In the genomic region with DNA sequence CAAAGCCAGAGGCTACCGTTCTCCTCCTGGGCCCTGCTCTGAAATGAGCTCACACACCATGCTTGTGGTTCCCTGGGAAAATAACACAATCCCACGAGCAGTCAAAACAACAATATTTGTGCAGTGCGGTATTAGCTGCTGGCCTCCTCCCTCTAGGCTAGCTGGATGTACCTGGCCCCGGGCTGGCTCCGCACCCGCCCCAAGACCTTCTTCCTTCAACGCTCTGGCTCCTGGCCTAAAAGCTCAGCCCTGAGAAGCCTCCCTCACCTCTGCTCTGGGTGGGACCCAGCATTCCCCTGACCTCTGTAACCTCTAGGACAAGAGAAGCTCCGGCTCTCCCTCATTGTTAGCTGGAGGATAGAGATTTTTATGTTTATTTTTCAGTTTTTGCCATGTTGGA, we compare ENCODE assay signal across 27 mouse cellular contexts. TPM values are rescaled to one million over a fixed set of nuclear protein-coding genes. Genes with fewer than 3 reads are reported as not detected.
A peak's percentile ranks its signal among the peaks of the same experiment; 100 is the strongest.
DNase-seq lines count a peak whose midpoint lies in the region; ATAC-seq lines count a peak whose summit lies in the region.
"Had no signal": no experiment of that assay in that cellular context is flagged by ENCODE, and none has a peak within 500 bp of the region (broad histone marks: within the 10 kb centered on the region; RNA-seq: fewer than 3 reads in every experiment).

No protein-coding gene starts in this region.

- no peak overlapping the region for H3K4me3 ChIP-seq in hindbrain, embryonic 10.5 days
- no peak overlapping the region for H3K4me3 ChIP-seq in hindbrain, embryonic 11.5 days (ENCODE audit: low read depth, low read length)
- no peak overlapping the region for H3K4me3 ChIP-seq in kidney, embryonic 14.5 days (ENCODE audit: low read length)
- H3K4me3 ChIP-seq in embryonic facial prominence, embryonic 10.5 days: no peak overlapping the region
- H3K4me3 ChIP-seq: forebrain, embryonic 13.5 days; heart, embryonic 10.5 days had no signal

- 69% methylated on average over 8 of the region's 8 CpGs for WGBS in hindbrain, embryonic 10.5 days
- WGBS in hindbrain, embryonic 11.5 days: 74% methylated on average over 8 of the region's 8 CpGs
- WGBS in kidney, embryonic 14.5 days: 65% methylated on average over 8 of the region's 8 CpGs
- WGBS in embryonic facial prominence, embryonic 10.5 days: 77% methylated on average over 8 of the region's 8 CpGs

- DNase-seq in hindbrain, embryonic 10.5 days (ENCODE audit: low spot score): no peak
- DNase-seq in hindbrain, embryonic 11.5 days (ENCODE audit: low spot score): no peak
- DNase-seq in kidney, adult 9 months: no peak
- DNase-seq in ovary, postnatal 36 days (ENCODE audit: low spot score): peak; percentile 40
- DNase-seq in ovary, postnatal 14 days (ENCODE audit: low spot score): no peak
- no peak for DNase-seq in embryonic facial prominence, embryonic 10.5 days (ENCODE audit: low spot score)
- DNase-seq: adrenal gland, postnatal 14 days; cerebellum, adult 18-20 months; cerebellum, adult 9-11 months; cerebellum, postnatal 36 days; forebrain, postnatal 0 days; gastrocnemius, postnatal 36 days; heart, postnatal 10 days had no signal

- no peaks in the 10 kb centered on the region for H3K27me3 ChIP-seq in hindbrain, embryonic 10.5 days (ENCODE audit: insufficient read depth, poor library complexity, severe bottlenecking)
- no peaks in the 10 kb centered on the region for H3K27me3 ChIP-seq in hindbrain, embryonic 11.5 days (ENCODE audit: control insufficient read depth, insufficient read depth, low read length)
- H3K27me3 ChIP-seq in kidney, embryonic 14.5 days (ENCODE audit: control insufficient read depth, insufficient read depth, low read length): no peaks in the 10 kb centered on the region
- no peaks in the 10 kb centered on the region for H3K27me3 ChIP-seq in embryonic facial prominence, embryonic 10.5 days (replicated peaks; ENCODE audit: low read depth, poor library complexity, severe bottlenecking)
- H3K27me3 ChIP-seq: forebrain, embryonic 13.5 days had no signal

- no peak overlapping the region for H3K4me2 ChIP-seq in hindbrain, embryonic 11.5 days (replicated peaks; ENCODE audit: low read depth, low read length)
- no peak overlapping the region for H3K4me2 ChIP-seq in kidney, embryonic 14.5 days (replicated peaks; ENCODE audit: low read depth, low read length)
- H3K4me2 ChIP-seq: forebrain, embryonic 13.5 days had no signal

- 0 out of 2 replicates have a peak, but pooled peaks cover 2% of the 10 kb centered on the region for H3K9me3 ChIP-seq in hindbrain, embryonic 10.5 days
- no peaks in the 10 kb centered on the region for H3K9me3 ChIP-seq in hindbrain, embryonic 11.5 days (ENCODE audit: control insufficient read depth, low read length)
- H3K9me3 ChIP-seq in kidney, embryonic 14.5 days (ENCODE audit: control insufficient read depth, low read length): 0 out of 2 replicates have a peak, but pooled peaks cover 2% of the 10 kb centered on the region
- H3K9me3 ChIP-seq in embryonic facial prominence, embryonic 10.5 days: no peaks in the 10 kb centered on the region
- H3K9me3 ChIP-seq: forebrain, embryonic 13.5 days; heart, embryonic 10.5 days had no signal

- H3K36me3 ChIP-seq in hindbrain, embryonic 10.5 days: no peaks in the 10 kb centered on the region
- no peaks in the 10 kb centered on the region for H3K36me3 ChIP-seq in hindbrain, embryonic 11.5 days (ENCODE audit: control insufficient read depth, insufficient read depth, low read length)
- no peaks in the 10 kb centered on the region for H3K36me3 ChIP-seq in kidney, embryonic 14.5 days (ENCODE audit: control insufficient read depth, insufficient read depth, low read length)
- no peaks in the 10 kb centered on the region for H3K36me3 ChIP-seq in embryonic facial prominence, embryonic 10.5 days (replicated peaks)
- H3K36me3 ChIP-seq: heart, embryonic 10.5 days had no signal

- H3K27ac ChIP-seq in hindbrain, embryonic 10.5 days: peak overlapping the region; percentile 57
- H3K27ac ChIP-seq in hindbrain, embryonic 11.5 days (ENCODE audit: low read depth, low read length): no peak overlapping the region
- no peak overlapping the region for H3K27ac ChIP-seq in kidney, embryonic 14.5 days (ENCODE audit: low read depth, low read length)
- H3K27ac ChIP-seq in embryonic facial prominence, embryonic 10.5 days (replicated peaks): 0 out of 2 replicates have a peak overlapping the region, but pooled peaks have one; percentile 4
- H3K27ac ChIP-seq: forebrain, embryonic 13.5 days; heart, embryonic 10.5 days; hindbrain, postnatal 0 days had no signal

- no peak for ATAC-seq in hindbrain, embryonic 11.5 days (ENCODE audit: low FRiP score)
- ATAC-seq in kidney, embryonic 14.5 days (ENCODE audit: low FRiP score, low TSS enrichment): peak; percentile 47; the same call in 1 of the 2 replicates
- no peak for ATAC-seq in megakaryocyte-erythroid progenitor cell, adult 5-6 weeks (replicated peaks; ENCODE audit: low FRiP score, low TSS enrichment, poor library complexity, severe bottlenecking)
- ATAC-seq: activated CD4-positive, CD25-positive, alpha-beta regulatory T cell, adult 4 months; forebrain, embryonic 13.5 days; forebrain, postnatal 0 days; hindbrain, postnatal 0 days; intestine, embryonic 16.5 days had no signal

- H3K4me1 ChIP-seq in hindbrain, embryonic 10.5 days (replicated peaks): peaks cover 7% of the 10 kb centered on the region
- no peaks in the 10 kb centered on the region for H3K4me1 ChIP-seq in hindbrain, embryonic 11.5 days (replicated peaks; ENCODE audit: control insufficient read depth, insufficient read depth, low read length)
- H3K4me1 ChIP-seq in kidney, embryonic 14.5 days (ENCODE audit: control insufficient read depth, insufficient read depth, low read length): 0 out of 2 replicates have a peak, but pooled peaks cover 3% of the 10 kb centered on the region
- H3K4me1 ChIP-seq in embryonic facial prominence, embryonic 10.5 days: peaks cover 6% of the 10 kb centered on the region; the same call in 1 of the 2 replicates
- H3K4me1 ChIP-seq: forebrain, embryonic 13.5 days had no signal

- H3K9ac ChIP-seq in hindbrain, embryonic 11.5 days (ENCODE audit: low read depth, low read length): no peak overlapping the region
- H3K9ac ChIP-seq in kidney, embryonic 14.5 days (ENCODE audit: low read depth, low read length): no peak overlapping the region
- H3K9ac ChIP-seq: forebrain, embryonic 13.5 days; forebrain, postnatal 0 days had no signal

RNA-seq across cellular contexts. Expression of a gene that starts 26.5 kb away (rescaled TPM):
- 0.09 and 0.20 TPM in 2 replicates for polyA plus RNA-seq in hindbrain, embryonic 10.5 days (2016; fragmentation: Nextera tagmentation; extraction: Ambion mirVana)
- polyA plus RNA-seq in hindbrain, embryonic 11.5 days (2014; fragmentation: Nextera tagmentation; extraction: Ambion mirVana): 0.15 TPM in 1 of 2 replicates, not detected in the other
- not detected in 2 replicates for polyA plus RNA-seq in kidney, embryonic 14.5 days (2014; fragmentation: Nextera tagmentation; extraction: Ambion mirVana)
- polyA plus RNA-seq in embryonic facial prominence, embryonic 10.5 days (2016; fragmentation: Nextera tagmentation; extraction: Ambion mirVana): 0.32 TPM in 1 of 2 replicates, not detected in the other
- not detected in 2 replicates for total RNA-seq in megakaryocyte-erythroid progenitor cell, adult 5-6 weeks (2014; fragmentation: Nextera tagmentation)
- not detected in 2 replicates for total RNA-seq in megakaryocyte-erythroid progenitor cell, adult 5-6 weeks (2017)
- total RNA-seq: adrenal gland, adult 18-20 months; adrenal gland, postnatal 14 days; CH12.LX; forebrain, postnatal 0 days; gastrocnemius, adult 18-20 months; gastrocnemius, postnatal 36 days; heart, adult 18-20 months; heart, postnatal 10 days; hematopoietic stem cell, adult 5-6 weeks; hindbrain, postnatal 0 days; MEL had no signal
- polyA plus RNA-seq: activated CD4-positive, CD25-positive, alpha-beta regulatory T cell, adult 4 months; forebrain, embryonic 13.5 days; forebrain, postnatal 0 days; heart, embryonic 14.5 days; hindbrain, postnatal 0 days had no signal

RNA-seq across cellular contexts. Expression of a gene that starts 52.0 kb away (rescaled TPM):
- polyA plus RNA-seq in hindbrain, embryonic 10.5 days (2016; fragmentation: Nextera tagmentation; extraction: Ambion mirVana): 10.1 and 10.9 TPM in 2 replicates
- 9.3 and 12.4 TPM in 2 replicates for polyA plus RNA-seq in hindbrain, embryonic 11.5 days (2014; fragmentation: Nextera tagmentation; extraction: Ambion mirVana)
- polyA plus RNA-seq in kidney, embryonic 14.5 days (2014; fragmentation: Nextera tagmentation; extraction: Ambion mirVana): 13.1 and 18.4 TPM in 2 replicates
- 13.1 and 14.2 TPM in 2 replicates for polyA plus RNA-seq in embryonic facial prominence, embryonic 10.5 days (2016; fragmentation: Nextera tagmentation; extraction: Ambion mirVana)
- 9.2 and 13.0 TPM in 2 replicates for total RNA-seq in megakaryocyte-erythroid progenitor cell, adult 5-6 weeks (2014; fragmentation: Nextera tagmentation)
- 10.2 and 16.6 TPM in 2 replicates for total RNA-seq in megakaryocyte-erythroid progenitor cell, adult 5-6 weeks (2017)

Comparison
In these comparisons a context has a peak if more than half of its experiments do, and no peak if none do; other contexts are left out.
1. H3K27ac ChIP-seq: peak in hindbrain, embryonic 10.5 days (single experiment) and embryonic facial prominence, embryonic 10.5 days (single experiment); none in hindbrain, embryonic 11.5 days (single experiment) and kidney, embryonic 14.5 days (single experiment).